Mouse (Mus musculus): ENCODE results near the gene Gga1. TPM values are rescaled to one million over a fixed set of nuclear protein-coding genes. Genes with fewer than 3 reads are reported as not detected.

The Gga1 gene
- polyA plus RNA-seq, 1 experiment: 23.7 TPM

Other genes with a start within 250 kb of the Gga1 start
- not detected in 2 replicates for gene Elfn2, start 158.4 kb upstream of the Gga1 start, polyA plus RNA-seq (2012; ENCODE audit: insufficient read depth, insufficient read length, missing spikeins)
- 12.0 and 20.7 TPM in 2 replicates for gene Mfng, start 103.7 kb upstream of the Gga1 start, polyA plus RNA-seq (2012; ENCODE audit: insufficient read depth, insufficient read length, missing spikeins)
- 3.9 and 4.8 TPM in 2 replicates for gene Card10, start 74.1 kb upstream of the Gga1 start, polyA plus RNA-seq (2012; ENCODE audit: insufficient read depth, insufficient read length, missing spikeins)
- 18.4 and 21.7 TPM in 2 replicates for gene Cdc42ep1, start 34.6 kb upstream of the Gga1 start, polyA plus RNA-seq (2012; ENCODE audit: insufficient read depth, insufficient read length, missing spikeins)
- gene Lgals2, start 21.7 kb upstream of the Gga1 start, polyA plus RNA-seq (2012; ENCODE audit: insufficient read depth, insufficient read length, missing spikeins): not detected in 2 replicates
- not detected in 2 replicates for gene Gm49510, start 22.5 kb downstream of the Gga1 start, polyA plus RNA-seq (2012; ENCODE audit: insufficient read depth, insufficient read length, missing spikeins)
- gene Sh3bp1, start 22.6 kb downstream of the Gga1 start, polyA plus RNA-seq (2012; ENCODE audit: insufficient read depth, insufficient read length, missing spikeins): 2.2 and 3.3 TPM in 2 replicates
- 0.67 and 1.3 TPM in 2 replicates for gene Pdxp, start 36.7 kb downstream of the Gga1 start, polyA plus RNA-seq (2012; ENCODE audit: insufficient read depth, insufficient read length, missing spikeins)
- gene Lgals1, start 49.5 kb downstream of the Gga1 start, polyA plus RNA-seq (2012; ENCODE audit: insufficient read depth, insufficient read length, missing spikeins): 2,169 and 2,213 TPM in 2 replicates
- gene Nol12, start 57.7 kb downstream of the Gga1 start, polyA plus RNA-seq (2012; ENCODE audit: insufficient read depth, insufficient read length, missing spikeins): 22.6 and 34.2 TPM in 2 replicates
- gene Triobp, start 70.5 kb downstream of the Gga1 start, polyA plus RNA-seq (2012; ENCODE audit: insufficient read depth, insufficient read length, missing spikeins): 19.0 and 24.7 TPM in 2 replicates
- 128 and 153 TPM in 2 replicates for gene H1f0, start 151.3 kb downstream of the Gga1 start, polyA plus RNA-seq (2012; ENCODE audit: insufficient read depth, insufficient read length, missing spikeins)
- gene Galr3, start 164.7 kb downstream of the Gga1 start, polyA plus RNA-seq (2012; ENCODE audit: insufficient read depth, insufficient read length, missing spikeins): not detected in 2 replicates
- gene Ankrd54, start 185.7 kb downstream of the Gga1 start, polyA plus RNA-seq (2012; ENCODE audit: insufficient read depth, insufficient read length, missing spikeins): 5.7 and 8.7 TPM in 2 replicates
- 177 and 198 TPM in 2 replicates for gene Eif3l, start 198.0 kb downstream of the Gga1 start, polyA plus RNA-seq (2012; ENCODE audit: insufficient read depth, insufficient read length, missing spikeins)
- gene Micall1, start 231.7 kb downstream of the Gga1 start, polyA plus RNA-seq (2012; ENCODE audit: insufficient read depth, insufficient read length, missing spikeins): 20.2 and 21.8 TPM in 2 replicates